Mouse (Mus musculus): ENCODE results near the gene Slc31a2.
A peak's percentile ranks its signal among the peaks of the same experiment; 100 is the strongest.

Slc31a2 gene

DNA sequence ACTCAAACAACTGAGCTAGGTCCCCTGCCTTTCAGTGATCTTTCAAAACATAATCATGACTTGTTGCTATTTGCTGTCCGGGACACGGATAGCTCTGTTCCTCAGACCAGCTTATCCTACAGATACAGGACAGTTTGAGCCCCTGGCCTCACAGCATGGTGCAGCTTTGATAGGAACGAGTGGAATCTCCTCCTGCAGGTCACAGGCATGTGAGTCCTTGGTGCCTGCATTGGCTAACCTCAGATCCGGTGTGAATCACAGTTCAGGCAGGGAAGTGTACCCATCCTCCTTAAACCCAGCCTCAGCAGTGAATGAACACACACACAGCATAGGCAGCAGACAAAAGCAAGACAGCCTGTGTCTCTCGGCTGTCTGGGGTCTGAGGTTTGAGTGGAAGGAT, 19.0 kb downstream of the Slc31a2 start:
- DNase-seq (ENCODE audit: inconsistent ontology term): peak; percentile 25

DNA sequence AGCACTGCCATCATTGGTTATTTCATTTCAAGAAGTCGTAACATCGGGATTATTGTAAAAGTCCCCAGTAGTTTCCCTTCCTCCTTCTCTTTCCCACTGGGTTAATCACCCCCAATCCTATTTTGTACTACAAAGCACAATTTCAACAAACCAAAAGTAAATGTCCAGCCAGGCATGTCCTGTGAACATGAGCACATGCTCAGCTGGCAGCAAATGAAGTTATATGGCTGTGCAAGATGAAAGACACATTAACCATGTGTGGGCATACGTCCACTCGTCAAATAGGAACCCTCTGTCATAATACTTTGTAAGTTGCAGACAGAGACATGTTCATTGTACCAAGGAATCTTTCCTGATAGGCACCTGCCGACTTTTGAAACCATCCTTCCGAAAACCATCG, 20.6 kb downstream of the Slc31a2 start:
- no peak for DNase-seq (ENCODE audit: inconsistent ontology term)

DNA sequence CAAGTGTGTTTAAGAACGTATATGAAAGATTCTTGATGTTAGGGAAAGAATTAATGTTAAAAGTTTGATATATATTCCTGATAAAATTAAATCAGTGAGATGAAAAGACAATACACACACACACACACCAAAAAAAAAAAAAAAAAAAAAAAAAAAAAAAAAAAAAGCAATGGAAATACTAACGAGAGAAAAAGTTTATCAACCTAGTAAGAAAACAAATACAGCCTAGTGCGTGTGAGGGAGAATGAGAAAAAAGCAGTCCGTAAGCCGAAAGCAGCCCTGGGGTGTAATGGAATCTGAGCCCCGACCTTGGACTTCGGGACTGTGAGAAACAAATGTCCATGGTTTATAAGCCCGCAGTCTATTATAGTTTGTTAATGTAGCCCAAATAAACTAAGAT, 23.2 kb downstream of the Slc31a2 start:
- no peak for DNase-seq (ENCODE audit: inconsistent ontology term)

DNA sequence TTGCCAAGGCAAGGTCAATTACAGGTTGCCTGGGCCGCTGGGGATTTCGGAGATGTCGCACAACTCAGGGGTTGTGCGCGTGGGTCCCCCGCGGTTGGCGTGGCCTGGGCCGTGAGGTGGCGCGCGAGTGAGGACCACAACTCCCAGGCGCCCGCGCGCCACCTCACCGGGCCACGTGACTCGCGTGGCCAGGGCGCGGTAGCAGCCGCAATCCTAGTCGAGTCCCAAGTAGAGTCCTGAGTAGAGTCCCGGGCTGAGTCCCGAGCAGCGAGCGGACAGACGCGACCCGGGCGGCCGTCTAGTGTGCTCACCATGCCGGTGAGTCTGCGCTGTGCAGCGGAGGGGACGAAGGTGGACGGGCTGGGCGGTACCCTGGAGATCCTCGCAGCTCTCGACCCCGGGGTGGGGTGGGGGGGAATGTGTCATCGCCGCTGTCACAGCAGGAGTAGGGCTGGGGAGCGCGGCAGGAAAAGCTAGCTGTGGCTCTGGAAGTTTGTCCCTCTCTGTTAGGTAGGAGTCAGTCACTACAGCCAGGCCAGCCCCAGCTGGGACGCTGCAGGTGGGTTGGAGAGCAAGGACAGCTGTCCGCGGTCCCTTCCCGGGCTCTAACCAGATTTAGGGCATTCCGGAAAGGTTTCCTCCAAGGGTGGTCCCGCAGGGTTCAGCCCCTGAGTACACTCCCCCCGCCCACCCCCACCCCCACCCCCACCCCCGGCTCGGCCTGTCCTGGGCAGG, 24.1 kb downstream of the Slc31a2 start:
- peak; percentile 88 for DNase-seq (ENCODE audit: inconsistent ontology term)

DNA sequence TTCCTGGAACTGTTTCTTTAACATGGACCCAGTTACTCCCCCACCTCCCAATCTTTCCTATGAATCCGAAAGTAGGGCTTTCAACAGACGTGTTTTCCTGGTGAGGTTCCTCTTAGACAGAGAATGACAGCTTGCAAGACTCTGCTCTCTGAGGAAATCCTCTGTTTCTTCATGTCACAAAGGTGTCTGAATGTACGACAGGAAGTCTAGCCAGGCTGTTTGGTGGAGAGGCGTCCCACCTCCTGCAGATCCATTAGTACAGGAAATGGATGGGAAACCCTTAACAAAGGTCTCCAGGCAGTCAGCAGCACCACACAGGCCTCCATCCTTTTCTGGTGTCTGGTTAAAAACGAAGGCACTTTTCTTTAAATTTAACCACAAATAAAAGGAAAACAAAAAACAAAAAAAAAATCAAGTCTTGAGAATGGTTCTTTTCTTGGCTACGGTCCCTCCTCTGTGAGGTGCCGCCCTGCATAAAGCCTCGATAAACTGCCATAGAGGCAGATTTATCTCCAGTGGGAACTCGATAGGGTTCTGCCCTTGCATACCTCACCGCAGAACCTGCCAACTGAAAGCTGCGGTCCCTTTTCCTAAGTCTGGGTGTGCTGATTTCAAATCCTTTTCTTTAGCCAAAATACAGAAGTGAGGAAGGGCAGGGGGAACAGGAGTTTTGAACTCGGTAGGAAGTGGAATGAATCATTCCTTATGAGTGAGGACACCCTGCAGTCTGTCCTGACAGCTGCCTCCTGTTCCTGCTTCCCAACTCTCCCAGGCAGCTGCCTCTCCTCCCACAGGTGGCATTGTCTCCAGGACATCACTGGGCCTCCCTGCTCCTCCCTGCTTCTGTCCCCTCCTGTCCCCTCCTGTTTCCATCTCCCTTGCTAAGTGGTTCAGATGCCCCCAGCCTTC, 24.9 kb downstream of the Slc31a2 start:
- DNase-seq (ENCODE audit: inconsistent ontology term): peak; percentile 26

DNA sequence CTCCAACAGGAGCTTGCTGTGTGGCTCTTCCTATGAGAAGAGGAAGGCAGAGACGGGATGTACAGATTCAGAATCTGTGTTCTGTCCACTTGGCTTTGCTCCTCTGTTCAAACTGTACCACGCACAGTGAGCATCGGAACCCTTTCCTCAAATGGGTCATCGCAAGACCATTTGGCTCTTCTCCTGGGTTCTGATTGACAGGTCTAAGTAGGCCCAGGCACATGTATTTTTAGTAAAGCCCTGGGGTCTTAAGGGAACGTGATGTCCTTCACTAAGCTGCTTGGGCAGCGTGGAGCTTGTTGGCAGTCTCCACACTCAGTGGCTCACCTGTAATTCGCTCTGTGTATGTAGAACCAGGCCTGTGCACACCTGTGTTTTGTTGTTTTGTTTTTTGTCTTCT, 26.9 kb downstream of the Slc31a2 start:
- DNase-seq (ENCODE audit: inconsistent ontology term): no peak

DNA sequence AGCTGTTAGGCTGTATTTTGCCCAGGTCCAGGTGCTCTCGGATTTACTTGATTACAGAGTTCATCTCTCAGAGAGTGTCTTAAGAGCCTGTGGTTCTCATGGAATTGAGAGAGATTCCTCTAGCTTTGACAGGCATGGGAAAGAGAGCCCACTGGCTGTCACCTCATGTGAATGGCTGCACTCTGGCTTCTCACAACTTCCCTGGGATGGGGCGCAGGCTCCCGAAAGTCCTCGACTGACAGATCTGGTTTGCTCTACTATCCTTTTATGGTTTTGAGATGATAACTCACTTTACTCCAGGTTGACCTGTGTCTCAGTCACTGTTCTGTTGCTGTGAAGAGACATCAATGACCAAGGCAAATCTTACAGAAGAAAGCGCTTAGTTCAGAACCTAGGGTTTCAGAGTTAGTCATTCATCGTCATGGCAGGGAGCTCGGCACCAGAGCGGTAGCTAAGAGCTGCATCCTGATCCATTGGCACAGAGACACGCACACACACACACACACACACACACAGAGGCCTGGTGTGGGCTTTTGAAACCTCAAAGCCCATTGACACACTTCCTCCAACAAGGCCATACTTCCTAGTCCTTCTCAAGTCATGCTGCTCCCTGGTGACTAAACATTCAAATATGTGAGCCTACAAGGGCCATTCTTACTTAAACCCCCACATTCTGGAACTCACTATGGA, 28.6 kb downstream of the Slc31a2 start:
- DNase-seq (ENCODE audit: inconsistent ontology term): peak; percentile 23

DNA sequence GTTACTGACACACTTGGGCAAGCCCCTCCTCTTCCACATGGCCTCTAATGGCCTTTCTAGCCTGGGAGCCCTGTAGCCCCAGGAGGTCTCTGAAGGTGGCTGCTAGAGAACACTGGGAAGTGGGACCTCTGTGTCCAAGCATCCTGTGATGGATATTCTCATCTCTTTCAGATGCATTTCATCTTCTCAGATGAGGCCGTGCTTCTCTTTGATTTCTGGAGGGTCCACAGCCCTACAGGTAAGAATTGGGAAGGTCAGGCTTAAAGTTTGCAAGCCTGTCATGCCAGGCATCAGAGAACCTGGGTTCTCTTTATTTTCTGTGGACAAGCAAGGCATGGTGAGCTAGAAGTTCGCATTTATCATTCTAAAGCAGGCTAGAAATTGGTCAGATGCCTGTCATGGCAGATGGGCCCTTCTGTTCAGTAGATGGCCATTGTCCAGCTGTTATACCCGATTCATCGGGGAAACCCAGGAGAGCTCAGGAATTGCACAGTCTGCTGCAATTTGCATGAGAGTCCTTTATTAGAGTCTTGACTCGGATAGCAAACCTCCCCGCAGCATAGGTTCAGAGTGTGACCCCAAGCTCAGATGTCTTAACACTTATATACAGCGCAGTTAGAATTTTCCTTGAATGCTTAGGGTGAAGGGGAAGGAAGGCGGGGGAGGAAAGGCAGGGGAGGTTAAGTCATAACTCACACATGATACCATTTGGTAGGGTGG, 30.3 kb downstream of the Slc31a2 start:
- DNase-seq (ENCODE audit: inconsistent ontology term): no peak

DNA sequence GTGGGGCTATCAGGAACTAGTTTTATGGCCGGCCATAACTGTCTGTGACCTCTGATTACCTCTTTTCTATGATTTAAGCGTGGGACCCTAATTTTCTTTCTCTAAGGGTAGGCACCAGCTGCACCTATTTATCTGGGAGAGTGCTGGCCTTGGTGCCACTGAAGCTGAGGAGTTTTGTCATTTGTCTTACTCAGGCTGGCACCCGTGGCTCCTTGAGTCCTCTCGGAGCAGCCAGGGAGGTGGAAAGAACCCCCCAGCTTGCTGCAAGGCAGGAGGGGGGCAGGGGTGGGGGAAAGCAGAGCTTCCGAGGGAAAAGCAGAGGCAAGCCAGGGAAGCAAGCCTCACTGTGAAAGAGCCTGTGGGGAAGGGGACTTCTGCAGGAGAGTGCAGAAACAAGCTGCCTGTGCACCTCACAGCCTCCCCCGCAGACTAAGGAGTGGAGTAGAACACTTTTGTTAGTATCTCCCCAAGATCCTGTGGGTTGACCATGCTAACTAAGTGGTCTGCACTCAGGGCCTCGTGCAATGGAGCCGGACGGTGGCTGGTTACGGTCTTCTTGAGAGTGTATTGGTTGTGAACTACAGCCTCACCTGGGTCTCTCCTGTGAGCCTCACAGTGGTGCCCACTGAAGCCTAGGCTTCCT, 31.0 kb downstream of the Slc31a2 start:
- DNase-seq (ENCODE audit: inconsistent ontology term): no peak

DNA sequence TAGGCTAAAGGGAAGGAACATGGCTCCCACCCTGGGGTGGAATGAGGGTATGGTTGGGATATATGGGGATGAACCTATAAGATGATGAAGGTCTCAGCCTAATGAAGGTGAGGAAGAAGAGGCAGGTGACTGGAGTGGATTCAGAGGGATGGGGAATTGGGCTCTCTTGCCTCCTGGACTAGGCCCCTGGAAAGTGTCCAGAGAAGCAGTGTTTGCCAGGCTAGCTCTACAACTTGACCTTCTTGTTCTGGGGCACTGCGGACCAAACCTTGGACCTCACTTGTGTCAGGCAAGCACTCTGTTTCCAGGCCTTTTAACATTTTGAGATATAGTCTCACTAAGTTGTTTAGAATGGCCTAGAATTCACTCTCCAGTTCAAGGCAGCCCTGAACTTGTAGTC, 32.4 kb downstream of the Slc31a2 start:
- DNase-seq (ENCODE audit: inconsistent ontology term): no peak

DNA sequence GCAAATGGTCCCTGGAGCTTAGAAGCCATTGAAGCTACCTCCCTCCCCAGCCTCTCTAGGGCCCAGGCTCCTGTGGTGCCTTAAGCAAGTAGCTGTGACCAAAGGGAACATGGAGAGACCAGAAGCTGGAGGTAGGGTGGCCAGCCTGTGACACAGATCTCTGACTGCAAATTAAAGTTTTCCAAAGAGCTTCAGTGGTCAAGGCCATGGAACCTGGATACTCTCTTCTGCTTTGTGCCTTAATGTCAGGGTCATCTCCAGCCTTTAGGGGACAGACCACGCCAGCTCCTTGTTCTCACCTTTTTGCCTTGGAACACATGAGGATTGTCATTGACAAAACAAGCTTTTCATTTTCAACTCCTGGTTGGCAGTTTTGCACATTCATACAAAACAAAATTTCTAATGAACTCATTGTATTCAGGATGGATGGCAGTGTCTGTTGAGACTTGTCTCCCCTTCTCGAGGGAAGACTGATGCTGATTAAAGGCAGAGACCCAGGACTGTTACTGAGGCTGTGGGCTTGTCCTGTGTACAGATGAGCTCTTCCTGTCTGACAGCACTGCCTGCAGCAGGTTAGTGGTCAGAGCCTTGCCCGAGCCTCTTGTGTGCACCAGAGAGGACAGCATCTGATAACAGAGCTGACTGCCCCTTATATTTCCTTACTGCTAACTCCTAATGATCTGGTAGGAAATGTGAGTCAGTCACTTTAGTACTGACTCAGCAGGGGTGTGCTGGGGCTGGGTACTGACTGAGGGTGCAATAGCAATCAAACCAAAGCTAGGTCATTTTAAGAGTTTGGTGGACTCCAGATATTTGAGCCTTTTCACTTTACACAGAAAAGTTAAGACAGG, 35.1 kb downstream of the Slc31a2 start:
- DNase-seq (ENCODE audit: inconsistent ontology term): no peak

DNA sequence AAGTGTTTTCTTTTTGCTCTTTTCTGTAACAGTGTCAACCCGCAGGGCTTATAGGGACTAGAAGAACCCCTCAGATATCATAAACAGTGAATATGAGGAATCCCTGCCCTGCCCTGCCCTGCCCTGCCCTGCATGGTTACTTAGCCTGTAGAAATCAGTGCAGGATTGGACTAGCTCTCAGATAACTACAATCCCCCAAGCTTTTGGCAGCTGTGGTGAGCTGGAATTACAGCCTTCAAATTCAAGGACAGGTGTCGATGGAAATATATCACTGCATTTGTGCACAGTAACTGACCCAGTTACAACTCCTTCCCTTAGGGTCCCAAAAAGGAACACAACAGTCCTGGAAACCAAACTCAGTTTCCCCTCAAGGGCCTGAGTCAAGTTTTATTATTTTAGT, 37.6 kb downstream of the Slc31a2 start:
- no peak for DNase-seq (ENCODE audit: inconsistent ontology term)

DNA sequence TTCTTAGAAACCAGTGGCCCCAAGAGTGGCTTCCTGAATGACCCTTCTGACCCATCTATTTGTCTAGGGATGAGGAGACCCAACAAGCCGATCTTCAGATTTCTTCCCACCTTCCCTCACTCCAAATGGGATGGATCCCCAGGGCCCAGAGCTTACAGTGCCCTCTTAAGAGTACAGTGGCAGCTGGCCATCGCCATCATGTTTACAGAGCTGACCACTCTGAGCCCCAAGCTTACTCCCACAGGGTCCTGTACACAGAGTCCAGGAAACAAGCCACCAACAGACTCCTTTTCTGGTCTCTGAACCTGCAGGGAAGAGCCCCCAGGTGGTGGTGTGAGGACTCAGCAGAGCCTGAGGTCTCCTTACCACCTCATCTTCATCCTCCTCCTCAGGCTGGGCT, 40.4 kb downstream of the Slc31a2 start:
- DNase-seq (ENCODE audit: inconsistent ontology term): no peak

DNA sequence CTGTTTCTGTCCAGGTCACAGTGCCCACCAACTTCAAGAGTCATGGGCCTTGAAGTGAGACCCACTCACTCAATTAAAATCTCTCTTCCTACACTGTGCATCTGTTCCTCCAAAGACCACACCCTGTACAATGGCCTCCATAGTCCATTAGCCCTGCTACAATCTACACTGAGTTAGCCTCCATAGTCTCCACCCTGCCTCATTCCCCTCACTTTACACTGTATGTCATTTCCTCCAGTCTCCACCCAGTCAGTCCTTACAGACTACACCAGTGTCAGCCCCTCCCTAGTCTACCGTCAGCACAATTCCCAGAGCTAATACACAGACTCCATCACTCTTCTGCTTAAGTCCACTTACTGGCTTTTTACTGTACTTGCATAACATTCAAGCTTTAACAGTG, 40.9 kb downstream of the Slc31a2 start:
- no peak for DNase-seq (ENCODE audit: inconsistent ontology term)

DNA sequence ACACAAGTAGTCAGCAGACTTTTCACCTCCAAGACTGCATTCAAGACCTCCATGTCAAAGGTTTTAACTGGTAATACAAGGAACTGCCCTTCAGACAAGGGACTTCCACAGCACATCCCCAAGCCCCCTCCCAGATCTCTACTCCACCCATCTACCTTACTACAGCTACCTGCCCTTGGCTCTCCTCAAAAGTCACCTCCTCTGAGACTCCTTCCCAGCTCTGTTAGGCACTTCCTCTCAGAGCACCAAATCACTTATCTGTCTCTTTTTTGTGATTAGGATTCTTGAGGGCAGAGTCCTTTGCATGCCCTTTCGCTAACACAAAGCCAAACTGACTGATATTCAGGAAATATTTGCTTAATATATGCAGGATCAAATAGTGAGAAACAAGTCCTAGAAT, 43.9 kb downstream of the Slc31a2 start:
- DNase-seq (ENCODE audit: inconsistent ontology term): no peak

DNA sequence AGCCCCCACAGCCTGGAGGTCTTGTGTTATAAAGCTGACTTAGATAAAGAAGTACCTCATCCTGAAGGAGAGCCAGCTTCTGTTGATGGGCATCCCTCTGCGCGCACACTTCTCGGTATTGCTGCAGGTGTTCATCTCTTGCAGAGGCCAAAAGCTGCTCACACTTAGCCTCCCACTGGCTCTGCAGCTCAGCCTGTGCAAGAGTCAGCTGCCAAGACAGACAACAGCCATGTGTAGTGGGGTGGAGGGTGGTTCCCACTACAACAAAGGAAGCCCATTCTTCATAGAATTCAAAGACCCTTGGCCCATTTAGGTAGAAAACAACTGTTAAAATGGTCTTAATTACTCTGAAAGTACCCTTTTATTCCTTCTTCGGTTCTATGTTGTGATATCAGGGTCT, 44.5 kb downstream of the Slc31a2 start:
- no peak for DNase-seq (ENCODE audit: inconsistent ontology term)

DNA sequence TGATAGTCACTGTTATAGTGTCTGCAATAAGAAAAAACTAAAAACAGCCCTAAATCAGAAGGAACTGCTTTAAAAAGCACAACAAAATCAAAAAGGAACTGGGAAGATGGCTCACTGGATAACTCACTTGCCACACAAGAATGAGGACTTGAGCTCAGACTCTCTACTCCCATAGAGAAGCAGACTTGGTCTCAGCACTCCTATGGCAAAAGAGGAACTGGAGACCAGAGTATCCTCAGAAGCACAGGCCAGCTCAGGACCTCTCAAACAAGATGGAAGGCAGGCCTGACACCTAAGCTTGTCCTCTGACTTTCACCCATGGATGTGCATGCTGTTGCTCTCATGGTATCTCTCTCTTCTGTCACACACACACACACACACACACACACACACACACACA, 46.0 kb downstream of the Slc31a2 start:
- DNase-seq (ENCODE audit: inconsistent ontology term): no peak

DNA sequence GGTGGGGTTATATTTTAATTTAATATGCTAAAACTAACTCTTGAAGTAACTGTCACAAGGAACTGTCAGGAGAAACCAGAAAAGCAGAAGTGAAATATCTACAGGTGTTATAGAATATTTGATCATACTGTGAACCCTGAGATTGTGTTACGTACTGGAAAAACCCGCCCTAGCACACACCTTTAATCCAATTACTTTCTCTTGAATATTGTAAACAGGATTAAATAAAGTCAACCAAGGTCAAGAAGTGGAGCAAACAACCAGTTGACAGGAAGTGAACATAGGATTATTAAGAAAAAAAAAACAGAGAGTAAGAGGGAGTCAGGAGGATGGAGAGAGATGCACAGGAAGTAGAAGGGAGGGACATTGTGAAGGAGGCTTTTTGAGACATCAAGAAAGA, 50.5 kb downstream of the Slc31a2 start:
- DNase-seq (ENCODE audit: inconsistent ontology term): no peak

DNA sequence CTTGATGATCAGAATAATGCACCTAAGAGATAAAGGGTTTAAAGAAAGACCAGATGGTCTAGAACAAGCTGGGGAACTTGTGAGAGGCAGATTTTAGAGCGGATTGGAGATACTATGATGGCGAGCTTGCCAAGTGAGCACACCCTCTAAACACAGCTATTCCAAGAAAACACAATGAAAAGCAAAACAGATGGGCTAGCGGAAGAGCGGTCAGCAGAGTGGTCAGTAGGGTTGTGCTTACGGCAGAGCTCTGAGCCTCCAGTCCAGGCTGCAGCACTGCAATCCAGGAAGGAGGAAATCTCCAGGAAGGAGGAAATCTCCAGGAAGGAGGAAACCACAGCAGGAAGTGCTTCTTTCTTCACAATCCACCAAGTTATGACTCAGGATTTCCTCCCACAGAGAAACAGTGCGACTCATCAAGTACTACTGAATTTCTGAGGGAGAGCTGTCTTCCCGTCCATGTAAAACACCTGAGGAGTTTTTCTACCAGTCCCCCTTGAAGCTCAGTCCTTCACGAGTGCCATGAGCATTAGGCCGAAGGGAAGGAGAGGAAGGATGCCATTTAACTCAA, 51.4 kb downstream of the Slc31a2 start:
- no peak for DNase-seq (ENCODE audit: inconsistent ontology term)

DNA sequence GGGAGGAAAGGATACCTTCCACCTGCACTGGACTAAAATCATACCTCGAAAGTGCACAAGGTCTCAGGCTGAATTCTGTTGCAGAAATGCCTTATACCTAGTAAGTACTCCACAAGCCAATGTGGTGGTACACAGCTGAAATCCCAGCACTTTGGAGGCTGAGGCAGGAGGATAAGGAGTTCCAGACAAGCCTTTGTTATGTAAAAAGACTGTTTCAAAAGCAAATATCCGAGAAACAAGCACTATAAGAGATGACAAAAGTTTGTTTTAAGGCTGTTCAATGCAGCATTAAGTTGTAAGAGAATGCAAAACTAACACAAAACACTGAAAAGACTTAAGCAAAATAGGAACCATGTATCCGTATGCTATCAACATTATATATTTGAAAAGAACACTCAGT, 52.2 kb downstream of the Slc31a2 start:
- DNase-seq (ENCODE audit: inconsistent ontology term): no peak
